Mouse (Mus musculus) macrophage (primary cell): ENCODE data around the gene Ibtk. TPM values are rescaled to one million over a fixed set of nuclear protein-coding genes. Genes with fewer than 3 reads are reported as not detected.
"Not testable (repeated sequence)": the region's sequence is repeated elsewhere in the genome, so short reads cannot be mapped to it uniquely, and the experiment has no call there.

Experiments
- H3K27ac ChIP-seq: fragments of 350-480 bp; formaldehyde crosslinking; 2 replicates; pipeline ENCODE4 v1.9.0; 2021
- H3K36me3 ChIP-seq: fragments of 350-480 bp; formaldehyde crosslinking; 2 replicates; pipeline ENCODE4 v1.9.0; 2021; ENCODE audit errors: inconsistent target
- H3K4me3 ChIP-seq: fragments of 350-480 bp; formaldehyde crosslinking; 2 replicates; pipeline ENCODE4 v1.9.0; 2021; ENCODE audit errors: inconsistent target
- H3K79me2 ChIP-seq: fragments of 350-480 bp; formaldehyde crosslinking; 2 replicates; pipeline ENCODE4 v1.9.0; 2021; ENCODE audit errors: inconsistent target
- WGBS: methylation state at CpG from one replicate; pipeline ENCODE4 v1.1.7; 2026; ENCODE audit warnings: inconsistent platforms; ENCODE audit not compliant: missing documents; 5-methylcytosine and 5-hydroxymethylcytosine counted together
- polyA plus RNA-seq: library from polyadenylated mRNA; stranded (reverse); fragments of 250-400 nt; gene quantifications from 3 replicates; pipeline ENCODE4 v1.2.4, GENCODE M21; 2018; ENCODE audit warnings: inconsistent platforms
- total RNA-seq, 78 experiments: library from RNA; depleted of rRNA; stranded (reverse); fragments of 250-400 nt; gene quantifications; 1 replicate in 9 of 78; 2 replicates in 24 of 78; 3 replicates in 43 of 78; 4 replicates in 2 of 78; pipeline ENCODE4 v1.2.4; 2018; ENCODE audit warnings: inconsistent platforms in 56 of 78

The Ibtk gene
- total RNA-seq (2018; cell fraction: chromatin; rRNA removed) = 10 to 100 TPM; 24.8 to 80.6 (median 54.5) TPM
- 10 to 100 TPM; 13.3 to 25.5 (median 18.4) TPM for total RNA-seq (2018; cell fraction: cytosol; rRNA removed)
- 10 to 100 TPM; 16.4 to 57.9 (median 30.1) TPM for total RNA-seq (2018; cell fraction: nucleus; rRNA removed)
- polyA plus RNA-seq = 8.8 to 14.7 TPM (median 10.1 TPM) in 3 replicates

DNA sequence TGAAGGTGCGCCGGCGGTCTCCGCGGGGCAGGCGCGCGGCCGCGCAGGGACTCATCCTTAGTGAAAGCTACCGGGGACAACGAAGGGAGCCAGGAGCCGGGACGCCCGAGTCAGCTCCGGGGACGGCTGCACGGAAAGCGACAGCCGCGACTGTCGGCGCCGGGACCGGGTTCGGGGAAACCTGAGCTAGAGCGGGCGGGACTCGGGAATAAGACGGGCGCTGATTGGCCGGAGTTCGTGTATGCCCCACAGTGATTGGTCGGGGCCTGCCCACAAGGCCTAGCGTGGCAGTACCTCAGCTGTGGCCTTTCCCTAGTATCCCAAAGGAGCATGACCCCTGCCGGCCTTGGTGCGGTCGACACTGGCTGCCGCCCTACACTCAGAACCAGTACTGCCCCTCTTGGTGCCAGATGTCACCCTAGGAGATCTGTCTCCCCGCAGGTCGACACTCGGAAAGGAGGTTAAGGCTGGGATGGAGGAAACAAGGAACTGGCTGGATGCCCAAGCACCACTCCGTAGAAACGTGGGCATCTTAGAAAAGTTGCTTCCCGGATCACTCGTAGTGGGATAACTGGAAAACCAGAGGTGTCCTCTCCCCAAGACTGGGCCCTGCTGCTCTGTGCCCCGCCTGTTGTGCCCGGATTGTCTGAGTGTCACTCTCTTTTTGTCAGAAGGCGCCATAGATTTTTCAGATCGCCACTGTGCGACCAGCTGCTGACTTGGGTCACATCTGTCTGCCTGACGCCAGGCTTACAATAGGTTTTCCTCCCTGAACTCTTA lies at the start of gene Ibtk:
Ibtk (minus strand) TSS at position 193 of the 780 bp plus-strand sequence.
- peak within 1 kb of the TSS; percentile 76 for H3K4me3 ChIP-seq
- H3K27ac ChIP-seq = peak within 1 kb of the TSS; percentile 83
- H3K36me3 ChIP-seq = no peaks in the 10 kb centered on the region
- H3K79me2 ChIP-seq = peaks cover 41% of the 10 kb centered on the region
- under 1% methylated on average over 52 of the region's 52 CpGs for WGBS

DNA sequence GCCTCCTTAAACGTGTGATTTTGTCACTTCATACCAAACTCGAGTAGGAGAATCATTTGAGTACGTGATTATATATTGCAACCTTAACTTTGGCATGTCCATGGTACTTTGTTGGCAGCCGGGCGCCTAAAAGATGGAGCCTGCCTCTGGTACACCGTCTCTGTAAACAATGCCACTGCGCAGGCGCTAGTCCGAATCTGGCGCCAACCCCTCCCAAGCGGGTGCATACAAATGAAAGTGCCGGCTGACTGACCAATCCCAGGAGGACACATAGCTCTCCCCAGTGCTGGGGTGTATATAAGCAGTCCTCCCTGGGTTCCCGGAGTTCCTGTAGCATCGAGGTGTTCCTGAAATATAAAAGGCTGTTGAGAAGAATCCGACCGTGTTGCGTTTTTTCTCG lies 42.4 kb upstream of the Ibtk start:
- 95% methylated on average over 18 of the region's 18 CpGs for WGBS
- H3K4me3 ChIP-seq = not testable (repeated sequence)

DNA sequence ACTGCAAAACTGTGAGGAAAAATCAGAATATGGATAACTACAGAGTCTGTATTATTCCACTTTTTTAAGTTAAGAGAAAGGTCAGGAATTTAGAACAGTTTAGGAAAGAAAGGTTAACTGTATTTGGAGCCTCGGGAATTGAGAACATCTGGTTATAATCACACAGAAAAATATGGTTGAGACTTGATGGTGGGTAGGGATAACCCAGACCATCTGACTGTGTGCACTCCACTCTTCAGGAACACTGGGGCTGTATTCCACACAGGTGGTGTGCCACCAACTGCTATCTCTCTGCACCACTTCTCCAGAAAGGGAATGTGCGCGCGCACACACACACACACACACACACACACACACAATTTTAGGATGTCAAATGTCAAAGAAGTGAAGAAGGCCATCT lies 31.1 kb upstream of the Ibtk start:
- Histone ChIP-seq H3K4me3 (no peak overlapping the region), H3K27ac (no peak overlapping the region), H3K79me2 (no peaks in the 10 kb centered on the region), H3K36me3 (no peaks in the 10 kb centered on the region)
- 98% methylated on average over 4 of the region's 4 CpGs for WGBS

More for the DNA sequence above, 42.4 kb upstream of the Ibtk start:
- H3K79me2 ChIP-seq, H3K36me3 ChIP-seq, H3K27ac ChIP-seq: not testable (repeated sequence)

DNA sequence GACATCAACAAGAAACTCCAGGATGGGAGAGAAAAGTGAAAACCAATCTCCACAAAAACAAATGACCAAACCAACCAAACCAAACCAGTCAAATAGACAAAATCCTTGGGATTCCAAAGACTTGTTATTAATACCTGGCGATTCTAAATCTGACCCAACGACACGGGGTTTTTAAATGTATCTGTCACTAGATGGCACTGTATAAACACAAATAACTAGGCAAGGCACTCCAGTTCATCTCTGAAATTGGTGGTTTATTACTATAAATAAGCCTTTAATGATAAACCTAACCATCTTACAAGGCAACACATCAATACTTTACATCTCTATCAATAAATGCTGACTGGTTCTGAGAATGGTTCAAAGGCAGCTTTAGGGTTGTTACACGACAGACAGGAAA lies 30.3 kb upstream of the Ibtk start:
- H3K79me2 ChIP-seq = no peaks in the 10 kb centered on the region
- no peak overlapping the region for H3K27ac ChIP-seq
- 31% methylated on average over 4 of the region's 4 CpGs for WGBS

DNA sequence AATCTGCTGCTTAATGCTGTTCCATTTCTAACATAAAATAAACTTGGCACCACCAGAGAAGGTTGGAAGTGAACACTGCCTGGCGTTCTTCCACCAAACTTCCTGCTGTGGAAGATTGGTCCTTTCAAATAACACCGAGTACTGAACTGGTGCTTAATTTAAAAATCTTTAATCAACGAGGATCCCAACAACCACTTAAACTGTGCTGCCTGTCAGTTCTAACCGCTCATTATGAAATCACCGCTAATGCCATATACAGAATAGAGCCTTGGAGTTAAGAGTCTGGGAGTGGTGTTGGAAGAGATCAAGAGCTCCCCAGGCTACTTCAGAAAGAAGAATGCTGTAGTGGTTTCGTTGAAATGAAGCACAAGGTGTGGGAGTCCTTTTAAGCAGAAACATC lies 28.4 kb upstream of the Ibtk start:
- H3K36me3 ChIP-seq = no peaks in the 10 kb centered on the region
- WGBS = 65% methylated on average over 6 of the region's 6 CpGs
- no peak overlapping the region for H3K27ac ChIP-seq
- H3K4me3 ChIP-seq = no peak overlapping the region
- H3K79me2 ChIP-seq = no peaks in the 10 kb centered on the region

More for the DNA sequence above, 30.3 kb upstream of the Ibtk start:
- no peak overlapping the region for H3K4me3 ChIP-seq
- no peaks in the 10 kb centered on the region for H3K36me3 ChIP-seq

DNA sequence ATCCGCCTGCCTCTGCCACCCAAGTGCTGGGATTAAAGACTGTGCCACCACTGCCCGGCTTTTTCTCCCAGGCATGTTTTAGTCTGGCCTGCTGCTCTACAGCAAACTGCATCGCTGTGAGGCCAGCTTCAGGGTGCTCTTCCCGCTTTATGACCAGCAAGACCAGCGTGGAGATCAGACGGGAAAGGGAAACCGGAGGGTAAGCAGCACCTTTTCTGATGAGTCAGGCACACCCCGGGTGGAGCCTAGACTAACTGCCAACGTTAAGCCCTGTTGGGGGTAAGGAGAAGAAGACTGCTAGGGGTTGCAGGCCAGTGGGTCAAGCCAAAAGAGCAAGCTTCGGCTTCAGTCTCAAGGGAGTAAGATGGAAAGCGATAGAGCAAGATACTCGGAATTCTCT lies 23.1 kb upstream of the Ibtk start:
- Histone ChIP-seq H3K36me3 (no peaks in the 10 kb centered on the region), H3K27ac (no peak overlapping the region), H3K79me2 (no peaks in the 10 kb centered on the region), H3K4me3 (no peak overlapping the region)
- WGBS = 75% methylated on average over 12 of the region's 12 CpGs

DNA sequence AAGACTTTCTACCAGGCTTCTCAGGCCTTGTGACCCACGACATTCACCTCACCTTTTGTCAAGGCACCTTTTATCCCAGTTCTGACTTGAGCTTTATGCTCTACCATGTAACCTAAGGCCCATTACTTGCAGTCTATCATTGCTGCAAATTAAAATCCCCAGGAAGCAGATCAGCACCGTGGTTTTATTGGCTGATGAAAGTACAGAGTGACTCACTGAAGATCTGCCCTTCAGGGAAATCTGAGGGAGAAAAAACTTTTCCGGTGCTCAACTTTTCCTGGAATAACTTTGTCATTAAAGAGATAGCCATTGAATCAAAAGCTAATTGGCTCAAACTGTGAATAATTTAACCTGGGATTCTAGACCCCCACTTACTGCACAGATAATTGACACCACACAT lies 22.3 kb upstream of the Ibtk start:
- WGBS = 85% methylated on average over 3 of the region's 3 CpGs
- Histone ChIP-seq H3K79me2 (no peaks in the 10 kb centered on the region), H3K36me3 (no peaks in the 10 kb centered on the region), H3K27ac (no peak overlapping the region), H3K4me3 (no peak overlapping the region)

DNA sequence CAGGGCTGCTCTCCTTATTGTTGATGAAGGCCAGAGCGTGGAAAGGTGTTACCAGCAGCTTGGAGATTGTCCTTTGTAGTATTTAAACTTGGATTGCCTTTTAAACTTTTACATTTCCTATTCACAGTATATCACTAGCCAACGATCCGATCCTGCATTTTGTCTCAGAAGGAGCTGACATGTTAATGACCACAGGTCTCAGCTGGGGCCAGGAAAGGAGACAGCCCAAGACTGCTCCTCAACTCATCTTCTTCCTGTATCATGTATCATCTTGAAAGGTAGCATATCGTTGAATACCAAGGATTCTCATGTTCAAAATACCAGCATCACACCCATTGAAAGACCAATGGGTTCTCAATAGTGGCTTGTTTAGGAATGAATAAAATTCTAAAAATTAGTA lies 21.2 kb upstream of the Ibtk start:
- 84% methylated on average over 4 of the region's 4 CpGs for WGBS
- Histone ChIP-seq H3K27ac (no peak overlapping the region), H3K79me2 (no peaks in the 10 kb centered on the region), H3K36me3 (no peaks in the 10 kb centered on the region), H3K4me3 (no peak overlapping the region)

DNA sequence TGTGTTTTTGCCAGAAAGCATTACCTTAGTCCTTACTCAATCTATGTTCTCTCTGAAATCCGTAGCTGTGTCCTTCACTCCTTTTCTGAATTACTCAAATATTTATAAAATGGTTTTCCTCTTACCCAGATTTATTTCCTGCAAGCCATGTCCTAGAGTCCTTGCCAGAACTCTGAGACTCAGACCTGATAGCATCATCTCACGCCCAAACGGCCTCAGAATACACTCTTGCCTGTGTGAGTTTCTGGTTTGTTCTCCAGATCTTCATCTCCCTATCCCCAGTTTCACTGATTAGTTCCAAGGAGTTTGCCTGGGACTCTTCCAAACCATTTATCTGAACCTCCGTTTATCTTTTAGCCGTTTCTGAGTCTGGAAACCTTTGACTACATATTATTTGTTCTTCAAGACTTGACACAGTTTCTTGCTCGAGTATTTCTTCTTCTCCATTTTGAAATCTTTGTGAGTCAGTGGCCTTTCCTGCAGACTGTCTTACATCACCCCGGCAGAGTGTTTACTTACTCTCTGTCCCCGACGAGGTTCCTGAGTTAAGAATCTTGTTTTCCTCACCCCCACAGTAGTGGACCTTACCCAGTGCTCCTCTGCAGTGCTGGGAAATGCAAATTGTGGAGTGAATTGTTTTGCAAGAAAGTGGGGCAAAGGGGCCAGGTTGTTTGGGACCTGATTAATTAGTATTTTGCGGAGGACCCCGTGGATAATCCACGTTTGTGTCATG lies 20.1 kb upstream of the Ibtk start:
- H3K27ac ChIP-seq = no peak overlapping the region
- 55% methylated on average over 12 of the region's 12 CpGs for WGBS
- H3K36me3 ChIP-seq = no peaks in the 10 kb centered on the region
- H3K79me2 ChIP-seq = no peaks in the 10 kb centered on the region
- H3K4me3 ChIP-seq = no peak overlapping the region

DNA sequence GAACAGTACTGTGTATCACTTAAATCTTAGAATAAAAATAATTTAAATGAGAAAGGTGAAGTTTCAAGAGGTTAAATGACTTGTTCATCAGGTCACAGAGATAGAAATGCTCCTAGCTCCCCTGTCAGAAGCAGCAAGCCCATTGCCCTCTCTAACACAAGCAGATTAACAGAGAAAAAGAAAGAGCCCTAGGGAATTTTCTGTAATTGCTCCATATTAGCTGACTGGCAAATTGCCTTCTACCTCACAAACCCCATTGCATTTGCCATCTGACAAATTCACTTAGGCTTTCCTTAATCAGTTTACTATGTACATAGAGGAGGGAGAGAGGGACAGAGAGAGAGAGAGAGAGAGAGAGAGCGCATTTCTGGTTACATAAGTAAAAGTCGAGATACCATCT lies 18.1 kb upstream of the Ibtk start:
- WGBS = 94% methylated on average over 2 of the region's 2 CpGs
- H3K4me3 ChIP-seq = no peak overlapping the region
- no peaks in the 10 kb centered on the region for H3K79me2 ChIP-seq
- H3K36me3 ChIP-seq = no peaks in the 10 kb centered on the region
- H3K27ac ChIP-seq = no peak overlapping the region

DNA sequence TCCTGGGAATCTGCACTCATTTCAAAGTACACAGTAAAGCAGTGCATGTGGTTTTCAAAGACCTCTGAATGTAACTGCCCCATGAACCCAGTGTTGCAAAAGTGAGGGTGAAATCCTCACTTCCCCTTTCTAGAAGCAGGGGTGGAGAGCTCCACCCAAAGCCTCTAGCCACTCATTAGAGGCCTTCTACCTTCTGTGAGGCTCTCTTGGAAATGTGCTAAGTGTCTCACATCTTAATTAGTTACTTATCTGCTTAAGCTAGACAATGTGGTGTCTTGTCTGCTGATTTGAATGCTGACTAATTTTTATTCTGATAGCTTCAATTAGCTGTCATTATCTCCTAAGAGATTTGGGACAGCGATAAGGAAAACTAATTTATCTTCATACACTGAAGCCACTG lies 13.3 kb upstream of the Ibtk start:
- Histone ChIP-seq H3K36me3 (no peaks in the 10 kb centered on the region), H3K27ac (no peak overlapping the region), H3K79me2 (no peaks in the 10 kb centered on the region), H3K4me3 (no peak overlapping the region)
- 100% methylated on average over 1 of the region's 1 CpGs for WGBS

DNA sequence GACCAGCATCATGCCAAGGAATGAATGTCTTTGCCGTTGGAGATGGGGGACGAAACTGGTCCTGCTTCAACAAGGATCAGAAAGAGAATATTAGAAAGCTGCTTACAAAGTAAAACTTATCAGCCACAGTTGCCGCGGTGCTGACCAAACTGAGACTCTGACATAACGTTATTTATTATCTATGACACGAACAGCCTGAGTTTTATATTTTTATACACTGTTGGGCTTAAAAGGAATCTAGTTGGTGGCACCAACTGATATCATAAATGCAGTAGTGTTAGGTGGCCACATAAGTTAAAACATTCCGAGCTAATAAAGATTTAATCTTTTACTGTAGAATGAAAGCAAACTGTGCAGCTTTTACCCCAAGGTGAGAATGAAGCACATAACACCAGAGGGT lies 1.7 kb upstream of the Ibtk start:
- no peaks in the 10 kb centered on the region for H3K36me3 ChIP-seq
- H3K79me2 ChIP-seq = peaks cover 26% of the 10 kb centered on the region
- WGBS = 90% methylated on average over 7 of the region's 7 CpGs
- H3K4me3 ChIP-seq = no peak overlapping the region
- H3K27ac ChIP-seq = no peak overlapping the region

DNA sequence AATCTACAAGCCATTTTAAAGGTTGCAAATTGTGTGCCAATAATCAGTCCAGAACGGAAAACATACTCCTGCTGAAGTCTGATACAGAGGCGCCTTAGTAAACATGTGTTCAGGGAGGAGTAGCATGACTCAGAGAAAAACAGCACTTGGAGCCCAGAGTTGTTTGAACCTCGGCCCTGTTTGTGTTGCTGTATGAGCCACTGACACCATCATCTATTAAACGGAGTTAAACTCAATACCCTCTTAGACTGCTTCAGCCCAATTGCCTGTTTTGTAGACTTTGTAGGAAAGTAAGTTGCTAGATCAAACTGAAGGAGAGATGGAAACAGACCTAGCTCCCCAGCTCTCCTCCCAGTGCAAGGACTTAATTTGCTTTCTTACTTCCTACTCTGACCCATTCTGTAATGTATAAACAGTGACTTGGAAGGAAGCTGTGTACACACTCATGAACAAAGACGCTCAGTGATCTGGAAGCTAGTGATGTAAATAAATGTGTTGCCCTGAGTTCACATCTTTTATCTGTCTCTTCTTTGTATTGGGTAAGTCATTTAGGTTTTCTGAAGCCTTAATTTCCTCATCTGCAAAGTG lies 882 bp upstream of the Ibtk start:
- peaks cover 34% of the 10 kb centered on the region for H3K79me2 ChIP-seq
- peak overlapping the region; percentile 76 for H3K4me3 ChIP-seq
- H3K27ac ChIP-seq = peak overlapping the region; percentile 83
- H3K36me3 ChIP-seq = no peaks in the 10 kb centered on the region
- WGBS = 11% methylated on average over 5 of the region's 5 CpGs

DNA sequence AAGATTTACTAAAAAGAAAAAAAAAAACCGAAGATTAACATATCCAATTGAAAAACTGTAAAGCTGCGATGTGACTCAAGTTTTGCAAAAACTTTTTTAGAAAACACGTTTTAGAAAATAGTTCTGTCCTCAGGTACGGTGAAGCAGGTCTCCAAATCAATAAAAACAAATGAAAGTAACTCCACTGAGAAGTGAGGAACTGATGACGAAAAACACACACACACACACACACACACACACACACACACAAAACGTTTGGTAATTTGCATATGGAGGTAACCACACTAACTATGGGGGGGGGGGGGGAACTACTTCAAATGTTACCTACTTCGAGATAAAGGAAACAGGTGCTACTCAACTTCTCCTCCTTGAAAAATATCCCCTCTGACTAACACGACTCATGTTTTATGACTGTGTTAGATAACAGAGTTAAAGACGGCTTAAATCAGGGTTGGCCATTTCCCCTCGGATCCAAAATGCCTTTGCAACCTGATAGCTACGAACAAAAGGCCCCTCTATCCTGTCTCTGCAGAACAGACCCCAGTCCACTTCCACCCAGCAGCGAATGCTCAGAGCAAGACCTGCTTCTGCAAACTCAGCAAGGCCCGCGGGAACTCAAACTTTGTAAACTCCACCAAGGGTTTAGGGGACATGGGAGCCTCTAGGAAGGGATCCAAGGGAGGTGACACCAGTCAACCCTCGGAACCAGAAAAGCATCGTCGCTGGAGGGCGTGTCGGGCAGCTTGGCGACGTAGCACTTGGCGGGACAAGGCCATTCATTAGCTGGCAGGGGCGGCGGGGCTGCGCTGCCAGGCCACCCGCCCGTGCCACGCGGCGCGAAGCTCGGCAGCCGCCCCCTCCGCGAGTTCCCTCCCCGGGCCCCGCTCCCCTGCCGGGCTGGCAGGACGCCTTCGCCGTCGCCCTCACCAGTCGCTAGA lies 661 bp downstream of the Ibtk start:
- Histone ChIP-seq H3K4me3 (peak overlapping the region; percentile 76), H3K79me2 (peaks cover 50% of the 10 kb centered on the region), H3K27ac (peak overlapping the region; percentile 70), H3K36me3 (peaks cover under 1% of the 10 kb centered on the region; the same call in 1 of the 2 replicates)
- WGBS = under 1% methylated on average over 42 of the region's 43 CpGs
